Comparison of ENCODE assay signal across 8 mouse cellular contexts in the genomic region with DNA sequence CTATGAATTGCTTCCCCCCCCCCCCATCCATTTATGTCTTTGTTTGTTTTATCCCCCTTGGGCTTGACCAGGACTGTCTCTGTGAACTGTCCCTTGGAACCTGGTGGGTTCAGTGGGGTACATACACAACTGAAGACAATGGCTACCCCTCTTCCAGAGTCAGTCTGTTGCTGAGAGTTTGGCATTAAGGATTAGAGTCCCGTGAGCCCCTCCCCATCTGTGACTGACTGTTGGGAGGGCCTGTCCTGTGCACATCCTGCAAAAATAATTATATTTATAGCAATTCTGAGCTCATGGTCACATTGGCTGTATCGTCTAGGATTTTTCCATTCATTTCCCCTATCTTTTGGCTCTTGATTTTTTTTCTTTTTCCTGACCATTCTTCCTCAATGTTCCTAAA. TPM values are rescaled to one million over a fixed set of nuclear protein-coding genes. Genes with fewer than 3 reads are reported as not detected.
DNase-seq lines count a peak whose midpoint lies in the region; ATAC-seq and TF ChIP-seq lines count a peak whose summit lies in the region.

No protein-coding gene starts in this region.

- TF ChIP-seq POLR2A in thymus, adult 2 months (IDR thresholded peaks at IDR 0.05; ENCODE audit: control insufficient read depth, extremely low read depth, insufficient read depth, low read length, poor library complexity): no peak

- no peak overlapping the region for H3K27ac ChIP-seq in thymus, adult 2 months (ENCODE audit: control insufficient read depth, insufficient read depth, low read length)
- peak overlapping the region; percentile 98 for H3K27ac ChIP-seq in hindbrain, embryonic 12.5 days
- H3K27ac ChIP-seq in liver, postnatal 0 days (ENCODE audit: low read depth): peak overlapping the region; percentile 80

- peak overlapping the region; percentile 86 for H3K9ac ChIP-seq in hindbrain, embryonic 12.5 days
- peak overlapping the region; percentile 69 for H3K9ac ChIP-seq in liver, postnatal 0 days (replicated peaks)

- DNase-seq in adrenal gland, adult (ENCODE audit: inconsistent age in 2 of 2, low spot score in 1 of 2): peak; percentile 21 to 55
- DNase-seq in adrenal gland, adult 8-10 months: no peak
- DNase-seq in thymus, adult 2 months: no peak
- no peak for DNase-seq in thymus, postnatal 4 days
- DNase-seq in liver, postnatal 0 days: no peak
- peak; percentile 39 for DNase-seq in telencephalon, adult 2 months (ENCODE audit: low read depth, low spot score)
- DNase-seq in thymus, adult 18-20 months: no peak

- 27% methylated on average over 2 of the region's 2 CpGs for WGBS in thymus, adult 2 months
- 38% methylated on average over 2 of the region's 2 CpGs for WGBS in hindbrain, embryonic 12.5 days
- 24% methylated on average over 2 of the region's 2 CpGs for WGBS in liver, postnatal 0 days (ENCODE audit: insufficient replicate concordance)

- peak overlapping the region; percentile 58 for H3K4me2 ChIP-seq in hindbrain, embryonic 12.5 days (replicated peaks)
- peak overlapping the region; percentile 84 for H3K4me2 ChIP-seq in liver, postnatal 0 days (ENCODE audit: low read depth, low read length)

- no peak for TF ChIP-seq EP300 in liver, postnatal 0 days (IDR thresholded peaks at IDR 0.05; ENCODE audit: low read depth)

- peaks cover 2% of the 10 kb centered on the region for H3K4me1 ChIP-seq in thymus, adult 2 months (replicated peaks; ENCODE audit: control insufficient read depth, insufficient read depth, low read length)
- peaks cover 16% of the 10 kb centered on the region for H3K4me1 ChIP-seq in hindbrain, embryonic 12.5 days
- 0 out of 2 replicates have a peak, but pooled peaks cover 2% of the 10 kb centered on the region for H3K4me1 ChIP-seq in liver, postnatal 0 days (ENCODE audit: insufficient read depth)

- no peaks in the 10 kb centered on the region for H3K9me3 ChIP-seq in hindbrain, embryonic 12.5 days (replicated peaks)
- H3K9me3 ChIP-seq in liver, postnatal 0 days (ENCODE audit: low read length): no peaks in the 10 kb centered on the region

- no peaks in the 10 kb centered on the region for H3K36me3 ChIP-seq in thymus, adult 2 months (ENCODE audit: control insufficient read depth, insufficient read depth, low read length)
- H3K36me3 ChIP-seq in hindbrain, embryonic 12.5 days: no peaks in the 10 kb centered on the region
- H3K36me3 ChIP-seq in liver, postnatal 0 days (replicated peaks; ENCODE audit: insufficient read depth, low read length): no peaks in the 10 kb centered on the region

- ATAC-seq in hindbrain, embryonic 12.5 days (ENCODE audit: low FRiP score): peak; percentile 51
- ATAC-seq in liver, postnatal 0 days: no peak

- H3K4me3 ChIP-seq in thymus, adult 2 months (ENCODE audit: control insufficient read depth, insufficient read depth, low read length): 0 out of 2 replicates have a peak overlapping the region, but pooled peaks have one; percentile 1
- H3K4me3 ChIP-seq in hindbrain, embryonic 12.5 days: peak overlapping the region; percentile 49
- peak overlapping the region; percentile 79 for H3K4me3 ChIP-seq in liver, postnatal 0 days (ENCODE audit: low read depth, low read length)

- no peaks in the 10 kb centered on the region for H3K27me3 ChIP-seq in thymus, adult 2 months (ENCODE audit: control insufficient read depth, insufficient read depth, low read length)
- no peaks in the 10 kb centered on the region for H3K27me3 ChIP-seq in hindbrain, embryonic 12.5 days
- H3K27me3 ChIP-seq in liver, postnatal 0 days (ENCODE audit: insufficient read depth, low read length): no peaks in the 10 kb centered on the region

- TF ChIP-seq CTCF in thymus, adult 2 months (IDR thresholded peaks at IDR 0.05; ENCODE audit: borderline replicate concordance, control insufficient read depth, extremely low read depth, insufficient read depth, low read length, poor library complexity): no peak
- TF ChIP-seq CTCF in liver, postnatal 0 days (IDR thresholded peaks at IDR 0.05; ENCODE audit: low read depth): no peak

RNA-seq across cellular contexts. Expression of gene Lancl2, which starts 1.4 kb away (rescaled TPM):
- 10 to 100 TPM; 17.8 to 25.3 (median 21.0) TPM for total RNA-seq in adrenal gland, adult 8-10 months (2022)
- 4.3 and 5.2 TPM in 2 replicates for polyA plus RNA-seq in thymus, adult 2 months (2012; rRNA removed)
- polyA plus RNA-seq in hindbrain, embryonic 12.5 days (2016; fragmentation: Nextera tagmentation; extraction: Ambion mirVana): 54.5 and 58.7 TPM in 2 replicates
- polyA plus RNA-seq in liver, postnatal 0 days (2015; fragmentation: Nextera tagmentation; extraction: Ambion mirVana): 6.4 and 8.0 TPM in 2 replicates

RNA-seq across cellular contexts. Expression of gene Pyurf, which starts 11.8 kb away (rescaled TPM):
- total RNA-seq in adrenal gland, adult 8-10 months (2022): 10 to 100 TPM; 12.9 to 15.3 (median 13.2) TPM
- 6.2 and 7.4 TPM in 2 replicates for polyA plus RNA-seq in thymus, adult 2 months (2012; rRNA removed)
- 15.9 and 16.1 TPM in 2 replicates for polyA plus RNA-seq in hindbrain, embryonic 12.5 days (2016; fragmentation: Nextera tagmentation; extraction: Ambion mirVana)
- 12.3 TPM in 2 replicates for polyA plus RNA-seq in liver, postnatal 0 days (2015; fragmentation: Nextera tagmentation; extraction: Ambion mirVana)

Comparison
In these comparisons a context has a peak if more than half of its experiments do, and no peak if none do; other contexts are left out.
1. DNase-seq: peak in adrenal gland, adult (2 of 2) and telencephalon, adult 2 months (single experiment); none in adrenal gland, adult 8-10 months (single experiment), thymus, adult 2 months (single experiment), thymus, postnatal 4 days (single experiment), liver, postnatal 0 days (single experiment) and thymus, adult 18-20 months (0 of 2).
2. H3K4me3 ChIP-seq: peak in every context shown above with its lines; median percentile 79 in liver, postnatal 0 days; 49 in hindbrain, embryonic 12.5 days; 1 in thymus, adult 2 months.